Mouse (Mus musculus) testis, adult 2 months (tissue): ENCODE results near the gene Sgk1.

Source experiments
- CTCF ChIP-seq: fragments of 200-500 bp; IDR thresholded peaks from 2 replicates; pipeline ENCODE4 v1.5.1; 2012; ENCODE audit warnings: low read depth, mild to moderate bottlenecking, inconsistent platforms, low read length, moderate library complexity; ENCODE audit not compliant: control insufficient read depth, insufficient read depth, insufficient replicate concordance
- POLR2A ChIP-seq: fragments of 200-500 bp; IDR thresholded peaks from 2 replicates; pipeline ENCODE4 v1.6.1; 2012; ENCODE audit warnings: low read depth, mild to moderate bottlenecking, inconsistent platforms, low read length, moderate library complexity; ENCODE audit not compliant: control insufficient read depth

DNA sequence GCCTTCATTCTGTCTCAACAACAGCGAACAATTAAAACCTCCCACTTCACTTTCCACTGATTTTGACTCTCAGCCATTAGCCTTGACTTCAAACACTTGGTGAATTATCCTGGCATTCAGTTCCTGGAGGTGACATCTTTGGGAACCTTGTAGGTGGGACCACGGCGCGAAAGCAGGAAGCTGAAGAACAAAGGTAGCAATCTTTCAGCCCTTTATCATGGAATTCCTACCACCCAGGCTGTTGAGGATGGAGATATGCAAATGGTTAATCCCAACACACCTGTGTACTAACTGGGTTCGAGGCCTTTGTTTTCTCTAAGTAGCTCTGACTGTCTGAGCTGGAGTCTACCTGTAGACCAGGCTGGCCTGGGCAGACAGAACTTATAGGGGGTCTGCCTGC, 106.5 kb downstream of the Sgk1 start:
- TF ChIP-seq POLR2A (no peak), CTCF (no peak)
